Mouse (Mus musculus) erythroblast, embryonic 14.5 days (primary cell): Measurements from ENCODE around the gene Arpc5.

Source experiments
- GATA1 ChIP-seq: IDR thresholded peaks from 2 replicates; pipeline ENCODE4 v1.6.1; 2012; ENCODE audit warnings: low read length, inconsistent platforms, mixed read lengths
- TAL1 ChIP-seq: IDR thresholded peaks from 3 replicates; pipeline ENCODE4 v1.6.1; 2012; ENCODE audit warnings: low read length, inconsistent platforms, mixed read lengths

DNA sequence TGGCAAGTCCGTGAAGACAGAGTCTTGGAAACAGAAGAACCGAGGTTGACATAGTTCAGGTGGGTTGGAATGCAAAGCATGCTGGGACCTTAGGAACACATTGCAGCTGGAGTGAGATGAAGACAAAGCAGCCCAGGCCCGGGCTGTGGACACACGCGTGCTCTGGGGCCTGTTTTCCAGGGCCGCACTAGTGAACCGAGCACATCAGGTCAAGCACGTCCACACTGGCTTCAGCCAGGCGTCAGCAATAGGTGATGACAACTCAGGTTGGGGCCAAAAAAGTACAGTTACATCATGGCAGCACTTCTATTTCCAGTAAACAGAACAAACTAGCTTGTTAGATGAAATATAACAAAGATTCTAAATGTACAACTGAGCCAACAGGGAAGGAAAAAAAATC lies 27.5 kb upstream of the Arpc5 start:
- TF ChIP-seq TAL1 (no peak), GATA1 (no peak)
